Mouse (Mus musculus): ENCODE measurements around the gene Nfib.

- TF ChIP-seq CTCF (IDR thresholded peaks at IDR 0.05; ENCODE audit: low read depth) (no peak), EP300 (IDR thresholded peaks at IDR 0.05; ENCODE audit: low read depth) (no peak)
Measured at GRCm38 (mm10) chr4:82447061-82447671, 258.4 kb downstream of the Nfib start.

All from liver, embryonic 14.5 days (tissue).